Mouse (Mus musculus): ENCODE data around the gene Akap14. TPM values are rescaled to one million over a fixed set of nuclear protein-coding genes. Genes with fewer than 3 reads are reported as not detected.
"Not testable (repeated sequence)": the region's sequence is repeated elsewhere in the genome, so short reads cannot be mapped to it uniquely, and the experiment has no call there.

Akap14 gene
- polyA plus RNA-seq, 1 experiment from 2014 or later: 0.10 TPM

DNA sequence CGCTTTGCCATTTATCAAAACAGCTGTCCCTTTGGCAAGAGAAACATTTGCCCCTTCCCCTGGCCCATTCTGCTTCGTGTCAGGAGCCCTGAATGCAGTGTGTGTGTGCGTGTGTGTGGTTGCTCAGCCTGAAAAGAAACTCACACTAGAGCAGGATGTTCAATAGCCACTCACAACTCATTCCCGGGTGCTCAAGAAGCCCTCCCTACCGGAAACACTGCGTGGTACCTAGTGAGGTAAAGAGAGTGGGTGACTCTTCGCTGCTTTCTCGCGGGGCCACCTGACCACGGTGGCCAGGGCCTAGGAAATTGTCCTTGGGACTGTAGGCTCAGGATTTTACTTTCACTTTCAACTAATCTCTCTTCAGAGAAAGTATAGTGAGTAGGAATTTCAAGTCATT is 7.5 kb downstream of the Akap14 start:
- Histone ChIP-seq H3K27ac (ENCODE audit: low read depth, low read length) (no peak overlapping the region), H3K4me1 (replicated peaks; ENCODE audit: control insufficient read depth, insufficient read depth, low read length) (no peaks in the 10 kb centered on the region), H3K9me3 (ENCODE audit: control insufficient read depth, low read length) (no peaks in the 10 kb centered on the region), H3K27me3 (replicated peaks; ENCODE audit: control insufficient read depth, insufficient read depth, low read length) (no peaks in the 10 kb centered on the region), H3K36me3 (ENCODE audit: control insufficient read depth, insufficient read depth, low read length) (no peaks in the 10 kb centered on the region), H3K4me2 (no peak overlapping the region), H3K9ac (ENCODE audit: low read depth, low read length) (no peak overlapping the region), H3K4me3 (ENCODE audit: low read depth, low read length) (no peak overlapping the region)
- ATAC-seq (replicated peaks; ENCODE audit: low FRiP score): no peak
- WGBS: 78% methylated on average over 10 of the region's 10 CpGs
- DNase-seq (ENCODE audit: low spot score): no peak

DNA sequence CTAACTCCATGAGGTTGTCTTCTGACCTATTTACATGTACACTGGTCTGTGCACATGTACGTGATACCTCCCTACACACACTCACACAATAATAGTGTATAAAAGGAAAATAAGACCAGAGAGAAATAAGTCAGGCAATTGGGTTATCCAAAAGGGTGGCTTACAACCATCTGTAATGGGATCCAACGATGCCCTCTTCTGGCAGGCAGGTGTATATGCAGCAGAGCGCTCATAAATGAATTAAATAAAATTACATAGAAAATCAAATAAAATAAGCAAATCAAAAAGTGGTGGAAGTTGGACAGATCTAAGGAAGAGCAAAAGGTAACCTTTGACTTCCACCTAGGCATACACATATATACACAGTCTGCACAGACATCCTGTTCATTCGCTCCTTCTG is 10.8 kb downstream of the Akap14 start:
- Histone ChIP-seq H3K4me1 (replicated peaks; ENCODE audit: control insufficient read depth, insufficient read depth, low read length) (no peaks in the 10 kb centered on the region), H3K9me3 (ENCODE audit: control insufficient read depth, low read length) (no peaks in the 10 kb centered on the region), H3K9ac (ENCODE audit: low read depth, low read length) (no peak overlapping the region), H3K36me3 (ENCODE audit: control insufficient read depth, insufficient read depth, low read length) (no peaks in the 10 kb centered on the region), H3K27me3 (replicated peaks; ENCODE audit: control insufficient read depth, insufficient read depth, low read length) (no peaks in the 10 kb centered on the region), H3K4me2 (no peak overlapping the region), H3K27ac (ENCODE audit: low read depth, low read length) (no peak overlapping the region), H3K4me3 (ENCODE audit: low read depth, low read length) (no peak overlapping the region)
- ATAC-seq (replicated peaks; ENCODE audit: low FRiP score): no peak
- no peak for DNase-seq (ENCODE audit: low spot score)
- WGBS: 55% methylated on average over 4 of the region's 4 CpGs

DNA sequence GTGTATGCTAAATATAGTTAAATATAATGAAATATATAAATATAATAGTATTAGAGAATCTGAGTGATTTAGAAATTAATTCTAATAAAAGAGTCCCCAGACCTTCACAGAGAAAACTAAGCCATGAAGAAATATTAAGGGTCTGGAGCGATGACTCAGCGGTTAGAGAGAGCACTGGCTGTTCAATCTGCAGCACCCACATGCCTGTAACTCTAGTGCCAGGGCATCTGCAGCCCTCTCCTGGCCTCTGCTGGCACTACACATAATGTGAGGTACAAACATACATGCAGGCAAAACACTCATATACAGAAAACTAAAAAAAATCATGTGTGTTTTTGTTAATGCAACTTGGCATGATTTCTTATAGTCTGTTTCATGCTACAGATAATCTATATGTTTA is 23.7 kb downstream of the Akap14 start:
- no peak overlapping the region for H3K4me2 ChIP-seq
- H3K9me3 ChIP-seq (ENCODE audit: control insufficient read depth, low read length): no peaks in the 10 kb centered on the region
- ATAC-seq (replicated peaks; ENCODE audit: low FRiP score): peak; percentile 63
- WGBS: 90% methylated on average over 2 of the region's 2 CpGs
- H3K36me3 ChIP-seq (ENCODE audit: control insufficient read depth, insufficient read depth, low read length): peaks cover 2% of the 10 kb centered on the region; the same call in 1 of the 2 replicates
- no peak for DNase-seq (ENCODE audit: low spot score)
- H3K27ac ChIP-seq (ENCODE audit: low read depth, low read length): no peak overlapping the region
- H3K4me3 ChIP-seq (ENCODE audit: low read depth, low read length): no peak overlapping the region
- no peaks in the 10 kb centered on the region for H3K27me3 ChIP-seq (replicated peaks; ENCODE audit: control insufficient read depth, insufficient read depth, low read length)
- H3K9ac ChIP-seq (ENCODE audit: low read depth, low read length): no peak overlapping the region
- H3K4me1 ChIP-seq (replicated peaks; ENCODE audit: control insufficient read depth, insufficient read depth, low read length): no peaks in the 10 kb centered on the region

DNA sequence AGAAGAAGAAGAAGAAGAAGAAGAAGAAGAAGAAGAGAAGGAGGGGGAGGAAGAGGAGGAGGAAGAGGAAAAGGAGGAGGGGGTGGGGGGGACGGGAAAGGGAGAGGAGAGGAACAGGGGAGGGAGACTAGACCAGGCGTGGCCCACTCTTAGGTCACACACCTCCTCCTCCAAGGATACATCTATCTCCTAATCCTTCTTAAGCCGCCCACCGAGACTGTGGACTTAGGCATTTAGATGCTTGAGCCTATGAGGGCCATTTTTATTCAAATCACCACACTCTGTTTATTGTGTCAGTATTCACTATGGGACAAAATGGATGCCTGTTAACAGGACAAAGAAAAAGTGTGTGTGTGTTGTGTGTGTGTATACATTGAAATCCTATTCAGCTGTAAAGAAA is 24.1 kb downstream of the Akap14 start:
- not testable (repeated sequence) for H3K4me2 ChIP-seq; H3K27me3 ChIP-seq (replicated peaks; ENCODE audit: control insufficient read depth, insufficient read depth, low read length); H3K4me1 ChIP-seq (replicated peaks; ENCODE audit: control insufficient read depth, insufficient read depth, low read length); H3K9ac ChIP-seq (ENCODE audit: low read depth, low read length); H3K27ac ChIP-seq (ENCODE audit: low read depth, low read length); DNase-seq (ENCODE audit: low spot score); ATAC-seq (replicated peaks; ENCODE audit: low FRiP score); H3K36me3 ChIP-seq (ENCODE audit: control insufficient read depth, insufficient read depth, low read length); H3K4me3 ChIP-seq (ENCODE audit: low read depth, low read length); H3K9me3 ChIP-seq (ENCODE audit: control insufficient read depth, low read length)
- no CpG with 5 or more reads among the region's 4 CpGs for WGBS

DNA sequence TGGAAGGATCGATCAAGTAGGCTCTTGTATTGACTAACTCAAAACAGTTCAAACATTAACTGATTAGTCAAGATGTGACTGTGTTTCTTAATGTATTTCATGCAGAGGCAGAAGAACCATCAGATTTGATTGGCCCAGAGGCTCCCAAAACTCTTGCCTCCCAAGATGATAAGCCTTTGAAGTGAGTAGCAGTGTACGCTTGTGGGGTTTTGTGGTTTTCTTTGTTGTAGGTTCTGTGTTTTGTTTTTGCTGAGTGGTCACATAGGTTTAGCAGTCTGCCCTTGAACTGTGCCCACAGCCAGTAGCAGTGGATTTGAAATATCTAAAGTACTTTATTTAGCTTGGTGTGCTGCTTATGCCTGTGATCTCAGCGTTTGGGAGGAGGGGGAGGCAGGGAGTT is 26.9 kb downstream of the Akap14 start:
- Histone ChIP-seq H3K9ac (ENCODE audit: low read depth, low read length) (no peak overlapping the region), H3K27me3 (replicated peaks; ENCODE audit: control insufficient read depth, insufficient read depth, low read length) (no peaks in the 10 kb centered on the region), H3K27ac (ENCODE audit: low read depth, low read length) (no peak overlapping the region), H3K9me3 (ENCODE audit: control insufficient read depth, low read length) (no peaks in the 10 kb centered on the region), H3K4me3 (ENCODE audit: low read depth, low read length) (no peak overlapping the region), H3K36me3 (ENCODE audit: control insufficient read depth, insufficient read depth, low read length) (peaks cover 5% of the 10 kb centered on the region; the same call in 1 of the 2 replicates), H3K4me2 (no peak overlapping the region), H3K4me1 (replicated peaks; ENCODE audit: control insufficient read depth, insufficient read depth, low read length) (no peaks in the 10 kb centered on the region)
- ATAC-seq (replicated peaks; ENCODE audit: low FRiP score) (no peak), DNase-seq (ENCODE audit: low spot score) (no peak)
- WGBS: 87% methylated on average over 3 of the region's 3 CpGs

DNA sequence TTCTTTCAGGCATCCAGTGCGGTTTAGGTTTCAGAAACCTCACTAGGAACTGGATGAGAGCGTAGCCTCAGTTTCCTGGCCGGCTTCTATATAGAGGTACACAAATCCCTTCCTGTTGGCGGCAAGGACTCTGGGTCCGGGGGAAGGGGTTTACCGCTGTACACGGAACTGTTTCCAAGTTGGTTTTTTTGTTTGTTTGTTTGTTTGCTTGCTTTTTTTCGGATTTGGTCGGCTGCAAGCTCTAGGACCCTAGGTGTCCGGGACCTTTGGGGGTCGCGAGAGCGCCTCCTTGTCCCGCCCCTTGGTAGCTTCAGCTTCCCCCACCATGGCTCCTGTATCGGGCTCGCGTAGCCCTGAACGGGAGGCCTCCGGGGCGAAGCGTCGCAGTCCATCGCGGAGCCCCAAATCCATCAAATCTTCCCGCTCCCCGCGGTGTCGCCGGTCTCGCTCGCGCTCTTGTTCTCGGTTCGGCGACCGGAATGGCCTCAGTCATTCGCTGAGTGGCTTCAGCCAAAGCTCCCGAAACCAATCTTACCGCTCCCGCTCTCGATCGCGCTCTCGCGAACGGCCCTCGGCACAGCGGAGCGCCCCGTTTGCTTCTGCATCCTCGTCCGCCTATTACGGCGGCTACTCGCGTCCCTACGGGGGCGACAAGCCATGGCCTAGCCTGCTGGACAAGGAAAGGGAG is 41.8 kb downstream of the Akap14 start, which contains the start of gene Nkap:
TSS of gene Nkap (plus strand) at position 125 of the 688 bp plus-strand sequence.
- H3K4me2 ChIP-seq: peak within 1 kb of the TSS; percentile 74
- no peaks in the 10 kb centered on the region for H3K27me3 ChIP-seq (replicated peaks; ENCODE audit: control insufficient read depth, insufficient read depth, low read length)
- H3K4me3 ChIP-seq (ENCODE audit: low read depth, low read length): peak within 1 kb of the TSS; percentile 71
- H3K27ac ChIP-seq (ENCODE audit: low read depth, low read length): peak within 1 kb of the TSS; percentile 45; the same call in 1 of the 2 replicates
- DNase-seq (ENCODE audit: low spot score) (peak; percentile 48), ATAC-seq (replicated peaks; ENCODE audit: low FRiP score) (peak; percentile 88)
- no peaks in the 10 kb centered on the region; the same call in 1 of the 2 replicates for H3K4me1 ChIP-seq (replicated peaks; ENCODE audit: control insufficient read depth, insufficient read depth, low read length)
- H3K36me3 ChIP-seq (ENCODE audit: control insufficient read depth, insufficient read depth, low read length): no peaks in the 10 kb centered on the region
- H3K9ac ChIP-seq (ENCODE audit: low read depth, low read length): peak within 1 kb of the TSS; percentile 82
- 14% methylated on average over 58 of the region's 58 CpGs for WGBS
- no peaks in the 10 kb centered on the region for H3K9me3 ChIP-seq (ENCODE audit: control insufficient read depth, low read length)

DNA sequence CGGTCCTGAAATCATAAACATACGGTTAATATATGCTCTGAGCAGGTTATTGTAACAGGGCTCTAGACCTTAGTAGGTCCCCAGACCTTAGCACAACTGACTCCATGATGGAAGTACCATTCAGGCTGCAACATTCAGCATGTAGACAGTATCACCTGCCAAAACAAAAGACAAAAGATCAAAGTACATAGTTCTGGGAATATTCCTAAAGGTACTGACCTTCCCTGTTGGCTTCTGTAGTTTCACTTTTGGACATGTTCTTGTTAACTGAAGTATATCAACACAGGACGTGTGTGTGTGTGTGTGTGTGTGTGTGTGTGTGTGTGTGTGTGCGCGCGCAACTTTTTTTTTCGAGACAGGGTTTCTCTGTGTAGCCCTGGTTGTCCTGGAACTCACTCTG is 43.1 kb downstream of the Akap14 start:
- Histone ChIP-seq H3K4me2 (no peak overlapping the region), H3K9ac (ENCODE audit: low read depth, low read length) (no peak overlapping the region), H3K9me3 (ENCODE audit: control insufficient read depth, low read length) (no peaks in the 10 kb centered on the region), H3K36me3 (ENCODE audit: control insufficient read depth, insufficient read depth, low read length) (no peaks in the 10 kb centered on the region), H3K4me1 (replicated peaks; ENCODE audit: control insufficient read depth, insufficient read depth, low read length) (no peaks in the 10 kb centered on the region; the same call in 1 of the 2 replicates), H3K27me3 (replicated peaks; ENCODE audit: control insufficient read depth, insufficient read depth, low read length) (no peaks in the 10 kb centered on the region), H3K27ac (ENCODE audit: low read depth, low read length) (no peak overlapping the region), H3K4me3 (ENCODE audit: low read depth, low read length) (no peak overlapping the region)
- DNase-seq (ENCODE audit: low spot score): no peak
- no peak for ATAC-seq (replicated peaks; ENCODE audit: low FRiP score)
- 88% methylated on average over 7 of the region's 7 CpGs for WGBS

DNA sequence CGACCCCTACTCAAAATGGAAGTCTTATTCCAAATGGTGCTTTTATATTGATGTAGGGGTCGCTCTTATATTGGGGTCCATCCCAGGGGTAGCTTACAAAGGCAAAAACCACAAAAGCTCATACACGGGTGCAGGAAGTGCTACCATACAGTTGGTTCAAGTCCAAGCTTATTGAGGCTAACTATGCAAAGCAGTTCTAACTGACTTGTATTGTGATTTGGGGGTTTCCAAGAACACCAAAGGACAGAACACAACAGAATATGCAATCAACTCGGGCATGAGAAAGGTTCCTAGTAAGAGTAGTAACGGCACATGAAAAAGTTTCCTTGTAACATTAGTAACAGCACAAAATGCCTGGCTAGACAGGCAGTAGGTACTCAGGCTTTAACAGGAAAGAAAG is 48.4 kb downstream of the Akap14 start:
- WGBS: 61% methylated on average over 5 of the region's 5 CpGs
- ATAC-seq (replicated peaks; ENCODE audit: low FRiP score): no peak
- Histone ChIP-seq H3K4me2 (no peak overlapping the region), H3K4me1 (replicated peaks; ENCODE audit: control insufficient read depth, insufficient read depth, low read length) (no peaks in the 10 kb centered on the region), H3K9me3 (ENCODE audit: control insufficient read depth, low read length) (no peaks in the 10 kb centered on the region), H3K27me3 (replicated peaks; ENCODE audit: control insufficient read depth, insufficient read depth, low read length) (peaks cover 8% of the 10 kb centered on the region), H3K4me3 (ENCODE audit: low read depth, low read length) (no peak overlapping the region), H3K36me3 (ENCODE audit: control insufficient read depth, insufficient read depth, low read length) (no peaks in the 10 kb centered on the region), H3K27ac (ENCODE audit: low read depth, low read length) (no peak overlapping the region), H3K9ac (ENCODE audit: low read depth, low read length) (no peak overlapping the region)
- no peak for DNase-seq (ENCODE audit: low spot score)

DNA sequence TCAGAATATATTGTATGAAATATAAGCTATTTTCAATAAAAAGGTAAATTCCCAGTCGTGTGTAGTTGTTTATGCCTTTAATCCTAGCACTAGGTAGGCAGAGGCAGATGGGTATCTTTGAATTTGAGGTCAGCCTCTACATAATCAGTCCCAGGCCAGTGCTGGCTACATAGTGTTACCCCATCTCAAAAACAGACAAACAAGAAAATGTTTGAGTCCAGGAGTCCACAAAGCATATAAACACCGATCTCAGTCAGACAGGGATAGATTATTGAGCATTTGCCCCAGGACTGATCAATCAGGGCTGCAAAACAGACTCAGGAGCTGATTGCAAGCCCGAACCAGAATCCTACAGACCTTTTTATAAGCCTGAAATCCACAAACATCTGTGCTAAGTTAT is 49.1 kb downstream of the Akap14 start:
- no peak for ATAC-seq (replicated peaks; ENCODE audit: low FRiP score)
- DNase-seq (ENCODE audit: low spot score): no peak
- H3K27ac ChIP-seq (ENCODE audit: low read depth, low read length): no peak overlapping the region
- no peak overlapping the region for H3K9ac ChIP-seq (ENCODE audit: low read depth, low read length)
- H3K4me3 ChIP-seq (ENCODE audit: low read depth, low read length): no peak overlapping the region
- no peaks in the 10 kb centered on the region for H3K36me3 ChIP-seq (ENCODE audit: control insufficient read depth, insufficient read depth, low read length)
- no peaks in the 10 kb centered on the region for H3K9me3 ChIP-seq (ENCODE audit: control insufficient read depth, low read length)
- H3K27me3 ChIP-seq (replicated peaks; ENCODE audit: control insufficient read depth, insufficient read depth, low read length): peaks cover 8% of the 10 kb centered on the region
- H3K4me2 ChIP-seq: no peak overlapping the region
- H3K4me1 ChIP-seq (replicated peaks; ENCODE audit: control insufficient read depth, insufficient read depth, low read length): no peaks in the 10 kb centered on the region
- WGBS: 68% methylated on average over 3 of the region's 3 CpGs

Measured in liver, embryonic 11.5 days (tissue).